Mouse (Mus musculus) ZHBTc4 (cell line): ENCODE data around the gene Wfs1.

ENCODE experiments used
- DNase-seq: peaks from one replicate; pipeline ENCODE4 v3.0.0-alpha.2; 2011; ENCODE audit warnings: low read depth, low spot score

Gene Wfs1

DNA sequence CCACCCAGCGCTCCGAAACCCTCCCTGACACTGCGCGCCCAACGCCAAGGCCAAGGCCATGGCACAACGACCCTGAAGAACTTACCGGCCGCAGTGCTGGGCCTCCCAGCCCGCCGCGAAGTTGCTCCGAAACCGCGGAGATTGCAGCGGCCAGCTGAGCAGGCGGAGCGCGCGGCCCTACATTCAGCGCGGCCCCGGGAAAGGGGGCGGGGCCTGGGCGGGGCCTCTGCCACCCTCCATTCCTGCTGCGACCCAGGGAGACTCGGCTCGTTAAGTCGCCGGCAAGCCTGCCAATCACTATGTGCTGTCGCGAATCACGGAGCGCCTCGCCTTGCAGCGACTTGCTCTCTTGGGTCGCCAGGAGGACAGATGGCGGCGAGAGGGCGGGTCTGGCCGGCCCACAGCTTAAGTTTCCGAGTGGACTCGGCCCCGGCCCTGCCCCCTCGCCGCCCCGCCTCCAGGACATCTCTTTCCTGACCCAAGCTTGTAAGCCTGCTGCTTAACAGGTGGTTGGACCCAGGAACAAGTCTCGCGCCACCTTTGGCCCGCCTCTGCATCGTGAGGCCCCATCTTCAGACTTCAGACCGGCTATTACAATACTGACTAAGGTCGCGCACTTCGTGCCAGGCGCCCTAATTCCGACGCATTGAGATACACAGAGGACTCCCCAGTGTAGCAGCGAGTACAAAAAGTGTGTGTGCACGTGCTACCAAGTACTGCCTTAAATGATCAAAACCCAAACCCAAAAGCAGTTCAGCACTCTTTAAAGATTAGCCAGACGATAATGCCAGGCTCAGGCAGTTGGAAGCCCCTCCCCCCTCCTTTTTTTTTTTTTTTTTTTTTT, at the start of gene Wfs1:
Gene Wfs1, minus strand, starts transcription at position 425 of the 844 bp plus-strand sequence.
- DNase-seq, result peak; percentile 99

GRCm38 (mm10) chr5:37036884-37037283, 47.9 kb upstream of the Wfs1 start:
- peak; percentile 60 for DNase-seq

- no peak for DNase-seq
Observed at GRCm38 (mm10) chr5:37035896-37036295, 46.9 kb upstream of the Wfs1 start.

DNA sequence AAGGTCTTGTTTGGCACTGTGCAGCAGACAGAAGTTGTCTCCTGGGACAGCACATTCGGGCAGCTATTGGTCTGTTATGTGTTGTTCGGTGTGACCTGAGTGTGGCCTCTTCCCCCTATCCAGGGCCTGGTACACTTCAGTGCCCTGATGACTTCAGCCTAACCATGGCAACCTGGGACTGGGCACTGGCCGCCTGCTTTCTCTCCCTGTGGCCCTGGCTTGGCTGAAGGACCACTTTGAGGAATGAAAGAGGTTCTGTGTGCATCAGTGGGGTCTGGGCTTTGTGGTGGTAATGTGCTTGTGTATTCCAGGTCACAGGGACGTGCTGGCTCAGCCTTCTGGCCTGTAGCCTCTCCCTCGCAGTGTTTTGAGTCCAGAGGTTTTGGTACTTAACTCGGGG, 46.2 kb upstream of the Wfs1 start:
- DNase-seq, result no peak

DNA sequence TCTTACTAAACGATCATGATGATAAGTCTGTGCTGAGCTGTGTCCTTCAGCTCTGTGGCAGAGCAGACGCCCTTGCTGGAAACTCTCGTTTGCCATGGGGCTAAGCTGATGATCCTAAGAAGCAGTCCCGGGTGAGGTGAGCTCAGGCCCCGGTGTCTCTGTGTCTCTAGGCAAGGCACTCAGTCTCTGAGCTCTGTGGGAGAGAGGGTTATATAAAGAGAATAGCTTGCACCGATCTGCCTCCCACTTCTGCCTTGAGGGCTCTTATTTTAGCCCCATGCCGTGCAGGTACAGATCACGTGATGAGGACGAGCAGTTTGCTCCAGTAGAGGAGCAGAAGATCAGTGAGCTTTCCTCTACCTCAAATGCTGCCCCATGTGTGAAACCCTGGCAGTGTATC, 41.7 kb upstream of the Wfs1 start:
- no peak for DNase-seq

- DNase-seq, result peak; percentile 90
Observed at GRCm38 (mm10) chr5:37029326-37029905, 40.4 kb upstream of the Wfs1 start.

DNA sequence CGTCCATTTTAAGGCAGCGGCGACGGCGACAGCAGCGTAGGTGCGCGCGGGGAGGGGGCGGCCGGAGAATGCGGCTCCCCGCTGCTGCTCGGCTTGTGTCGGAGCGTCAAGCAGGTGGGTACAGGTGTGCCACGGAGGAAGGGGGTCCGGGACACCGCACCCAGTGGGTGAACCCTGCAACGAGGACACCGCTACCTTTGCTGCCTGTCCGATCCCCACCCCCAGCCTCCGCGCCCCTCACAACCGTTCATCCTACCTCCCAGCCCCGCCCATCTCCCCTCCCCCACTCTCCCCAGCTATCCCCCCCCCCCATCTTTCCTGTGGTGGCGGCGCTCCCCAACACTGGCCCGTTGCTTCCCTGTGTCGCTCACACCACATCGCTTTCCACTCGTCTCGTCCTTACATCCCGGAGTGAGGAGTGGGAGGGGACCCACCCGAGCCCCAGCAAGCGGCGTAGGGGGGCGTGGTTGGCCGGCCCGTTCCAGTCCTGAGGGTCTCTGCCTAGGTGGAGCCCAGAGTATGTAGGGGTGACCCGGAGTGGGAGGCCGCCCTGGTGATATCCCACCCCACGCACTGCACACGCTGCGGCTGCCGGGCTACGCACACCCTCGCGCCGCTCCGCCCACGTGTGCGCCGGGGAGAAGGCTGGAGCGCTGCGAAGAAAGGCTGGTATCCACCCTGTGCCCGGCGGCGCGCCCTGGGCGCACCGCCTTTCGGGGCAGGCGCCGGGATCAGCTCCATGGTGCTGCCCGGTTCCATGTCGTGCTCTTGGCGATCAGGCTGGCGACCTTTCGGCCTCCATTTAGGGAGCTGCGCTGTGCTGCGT, 39.7 kb upstream of the Wfs1 start:
- DNase-seq, result peak; percentile 67

DNA sequence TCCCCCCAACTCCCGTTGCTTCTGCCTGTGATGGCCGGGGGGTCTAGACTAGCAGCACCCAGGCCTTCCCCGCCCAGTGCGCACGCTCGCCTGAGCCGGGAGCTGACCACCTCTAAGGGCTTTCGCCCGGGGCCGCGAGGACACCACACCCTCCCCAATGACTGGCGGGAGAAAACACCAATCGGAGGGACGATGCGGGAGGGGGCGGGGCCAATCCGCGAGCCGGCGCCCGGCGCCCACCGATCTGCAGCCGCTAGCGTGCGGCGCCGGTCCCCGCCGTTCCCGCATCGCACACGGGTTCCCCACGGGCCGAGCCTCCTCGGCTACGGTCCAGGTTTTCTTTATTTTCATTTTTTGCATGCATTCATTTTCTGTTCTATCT, 39.1 kb upstream of the Wfs1 start:
- peak; percentile 83 for DNase-seq

GRCm38 (mm10) chr5:37027701-37028100, 38.7 kb upstream of the Wfs1 start:
- no peak for DNase-seq

DNA sequence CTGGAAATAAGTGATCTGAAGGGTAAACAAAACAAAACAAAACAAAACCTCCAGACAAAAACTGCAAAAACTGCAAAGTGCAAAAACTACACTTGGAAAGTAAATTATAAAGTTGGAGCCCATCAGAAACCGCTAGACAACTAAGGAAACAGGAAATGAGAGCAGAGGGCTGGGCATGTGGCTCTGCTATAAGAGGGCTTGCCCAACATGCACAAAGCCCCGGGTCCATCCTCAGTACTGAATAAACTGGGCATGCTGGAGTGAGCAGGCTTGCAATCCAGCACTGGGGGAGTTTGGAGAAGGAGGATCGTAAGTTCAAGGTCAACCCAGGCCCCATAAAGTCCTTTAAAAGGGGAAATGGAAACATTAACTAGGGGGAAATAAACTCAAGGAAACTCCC, 28.2 kb upstream of the Wfs1 start:
- DNase-seq, result no peak

DNA sequence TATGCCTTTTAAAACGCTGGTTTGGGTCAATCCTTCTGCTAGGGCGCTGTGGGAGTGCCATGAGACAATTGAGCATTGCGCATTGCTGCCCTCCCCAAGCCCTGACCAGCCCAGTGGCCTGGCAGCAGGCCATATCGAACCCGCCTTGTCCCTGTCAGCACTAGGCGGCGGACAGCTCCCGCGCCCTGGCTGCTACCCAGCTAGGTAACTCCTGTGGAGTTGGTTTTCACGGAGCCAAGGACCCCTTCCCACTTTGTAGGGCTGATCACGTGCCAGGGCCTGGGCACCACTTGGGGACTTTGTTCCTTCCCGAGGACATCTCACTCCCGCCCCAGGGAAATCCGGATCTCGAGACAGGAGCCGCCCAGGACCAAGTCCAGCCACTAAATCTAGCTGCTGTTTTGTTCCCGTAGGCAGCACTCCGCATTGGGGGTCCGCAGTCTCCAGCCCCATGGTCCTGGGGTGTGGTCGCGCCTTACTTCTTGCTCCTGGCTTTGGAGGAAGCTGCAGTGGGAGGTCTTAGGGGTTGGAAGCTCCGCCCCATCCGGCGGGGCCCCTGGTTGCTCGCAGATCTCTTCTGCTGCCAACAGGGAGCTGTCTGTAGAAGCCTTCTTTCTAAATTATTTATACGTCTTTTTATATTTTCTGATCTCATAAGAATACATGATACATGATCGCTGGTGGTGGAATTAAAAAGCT, 26.8 kb upstream of the Wfs1 start:
- peak; percentile 60 for DNase-seq

DNA sequence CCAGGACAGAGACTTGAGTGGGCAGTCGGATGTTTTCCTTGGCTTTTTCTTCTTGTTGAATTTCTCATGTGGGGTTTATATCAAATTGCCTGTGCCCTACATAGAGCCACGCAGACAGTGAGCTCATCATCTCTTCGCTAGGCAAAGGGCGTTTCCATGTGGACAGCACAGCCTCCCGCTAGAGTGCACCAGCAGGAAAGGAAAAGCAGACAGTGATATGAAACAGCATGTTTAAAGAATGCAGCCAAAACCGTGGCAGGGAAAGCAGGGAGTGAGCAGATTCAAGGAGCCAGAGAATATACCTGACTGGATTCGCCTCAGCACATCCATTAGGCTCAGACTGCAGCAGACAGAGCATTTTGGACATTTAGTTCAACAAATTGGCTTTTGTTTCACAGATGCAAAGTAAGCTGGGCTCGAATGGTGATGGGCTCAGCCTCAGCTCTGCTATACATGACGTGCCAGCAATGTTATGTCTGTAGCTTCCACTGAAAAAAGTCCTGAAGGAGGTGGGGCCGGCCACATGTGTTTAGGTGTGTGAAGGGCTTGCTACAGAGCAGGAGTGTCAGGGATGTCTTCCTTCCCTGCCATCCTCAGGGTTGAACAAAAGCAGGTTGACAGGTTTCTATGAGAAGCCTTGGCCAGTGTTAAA, 21.8 kb upstream of the Wfs1 start:
- DNase-seq, result no peak

DNA sequence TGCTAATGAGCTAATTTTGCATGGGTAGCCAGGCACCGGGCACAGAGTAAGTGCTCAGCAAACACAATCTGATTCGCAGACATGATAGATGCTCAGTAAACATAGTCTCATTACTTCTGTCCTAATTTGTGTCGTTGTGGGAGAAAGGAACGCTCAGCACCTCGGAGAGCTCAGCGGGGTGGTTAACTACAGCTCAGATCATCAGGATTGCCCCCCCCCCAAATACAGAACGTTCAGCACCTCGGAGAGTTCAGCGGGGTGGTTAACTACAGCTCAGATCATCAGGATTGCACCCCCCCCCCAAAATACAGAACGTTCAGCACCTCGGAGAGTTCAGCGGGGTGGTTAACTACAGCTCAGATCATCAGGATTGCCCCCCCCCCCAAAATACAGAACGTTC, 20.8 kb upstream of the Wfs1 start:
- peak; percentile 45 for DNase-seq

GRCm38 (mm10) chr5:37002001-37002400, 13.0 kb upstream of the Wfs1 start:
- peak; percentile 76 for DNase-seq

GRCm38 (mm10) chr5:37001002-37001401, 12.0 kb upstream of the Wfs1 start:
- no peak for DNase-seq

GRCm38 (mm10) chr5:36997996-36998395, 9.0 kb upstream of the Wfs1 start:
- peak; percentile 39 for DNase-seq

GRCm38 (mm10) chr5:36996410-36996809, 7.4 kb upstream of the Wfs1 start:
- no peak for DNase-seq

GRCm38 (mm10) chr5:36990631-36991350, 1.8 kb upstream of the Wfs1 start:
- no peak for DNase-seq

DNA sequence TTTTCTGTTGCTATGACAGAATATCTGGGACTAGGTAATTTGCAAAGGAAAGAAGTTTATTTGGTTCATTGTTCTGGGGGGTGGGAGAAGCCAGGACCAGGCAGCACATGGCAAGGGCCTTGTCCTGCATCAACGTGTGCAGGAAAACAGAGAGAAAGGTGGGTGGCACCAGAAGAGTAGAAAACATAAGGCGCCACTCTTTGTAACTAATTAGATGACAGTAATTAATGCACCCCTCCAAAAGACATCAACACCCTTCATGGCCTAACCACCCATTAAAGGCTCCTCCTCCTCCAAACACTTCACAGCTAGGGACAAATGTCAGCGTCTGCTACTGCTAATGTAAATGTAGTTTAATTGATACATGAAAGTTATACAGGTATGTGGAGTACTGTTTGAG, 1.2 kb upstream of the Wfs1 start:
- no peak for DNase-seq

GRCm38 (mm10) chr5:36989625-36989977, 596 bp upstream of the Wfs1 start:
- no peak for DNase-seq
